8 mouse cellular contexts compared by ENCODE assay signal in genomic region chr7:122066102-122066944, GRCm38 (mm10). TPM values are rescaled to one million over a fixed set of nuclear protein-coding genes. Genes with fewer than 3 reads are reported as not detected.
DNase-seq lines count a peak whose midpoint lies in the region; ATAC-seq and TF ChIP-seq lines count a peak whose summit lies in the region.

No protein-coding gene starts in this region.

- WGBS in heart, embryonic 14.5 days: 14% methylated on average over 31 of the region's 31 CpGs
- WGBS in embryonic facial prominence, embryonic 15.5 days: 14% methylated on average over 31 of the region's 31 CpGs
- 18% methylated on average over 30 of the region's 31 CpGs for WGBS in limb, embryonic 14.5 days
- 13% methylated on average over 31 of the region's 31 CpGs for WGBS in stomach, embryonic 14.5 days

- peak overlapping the region; percentile 87 for H3K4me2 ChIP-seq in heart, embryonic 14.5 days (ENCODE audit: low read length)
- peak overlapping the region; percentile 79 for H3K4me2 ChIP-seq in embryonic facial prominence, embryonic 15.5 days (replicated peaks)
- peak overlapping the region; percentile 67 for H3K4me2 ChIP-seq in limb, embryonic 14.5 days (replicated peaks; ENCODE audit: low read depth, low read length, severe bottlenecking)
- peak overlapping the region; percentile 60 for H3K4me2 ChIP-seq in stomach, embryonic 14.5 days (replicated peaks; ENCODE audit: low read depth, low read length)

- H3K27ac ChIP-seq in heart, embryonic 14.5 days (replicated peaks in 1 of 2; ENCODE audit: control insufficient read depth in 1 of 2, insufficient read depth in 1 of 2, low read depth in 2 of 2, low read length in 2 of 2): peak overlapping the region; percentile 95 to 96
- peak overlapping the region; percentile 97 for H3K27ac ChIP-seq in embryonic facial prominence, embryonic 15.5 days (replicated peaks)
- peak overlapping the region; percentile 94 for H3K27ac ChIP-seq in limb, embryonic 14.5 days (replicated peaks; ENCODE audit: low read depth, low read length)
- H3K27ac ChIP-seq in stomach, embryonic 14.5 days (ENCODE audit: low read length): peak overlapping the region; percentile 94

- H3K9ac ChIP-seq in heart, embryonic 14.5 days (ENCODE audit: low read length): peak overlapping the region; percentile 98
- H3K9ac ChIP-seq in embryonic facial prominence, embryonic 15.5 days: peak overlapping the region; percentile 99
- peak overlapping the region; percentile 97 for H3K9ac ChIP-seq in limb, embryonic 14.5 days (ENCODE audit: low read depth, low read length, severe bottlenecking)
- peak overlapping the region; percentile 89 for H3K9ac ChIP-seq in stomach, embryonic 14.5 days (replicated peaks; ENCODE audit: low read depth, low read length)

- TF ChIP-seq POLR2A in limb, embryonic 14.5 days (IDR thresholded peaks at IDR 0.05; ENCODE audit: borderline replicate concordance, extremely low read depth, insufficient read depth, insufficient read length): no peak

- peak overlapping the region; percentile 81 to 99 for H3K4me3 ChIP-seq in heart, embryonic 14.5 days (ENCODE audit: control insufficient read depth in 1 of 2, insufficient read depth in 1 of 2, low read depth in 1 of 2, low read length in 2 of 2)
- peak overlapping the region; percentile 100 for H3K4me3 ChIP-seq in E14TG2a.4 (replicated peaks; ENCODE audit: low read length)
- peak overlapping the region; percentile 100 for H3K4me3 ChIP-seq in embryonic facial prominence, embryonic 15.5 days (replicated peaks)
- peak overlapping the region; percentile 99 for H3K4me3 ChIP-seq in limb, embryonic 14.5 days (replicated peaks; ENCODE audit: low read length)
- H3K4me3 ChIP-seq in stomach, embryonic 14.5 days (ENCODE audit: low read depth, low read length): peak overlapping the region; percentile 64

- peaks cover 0 to 32% of the 10 kb centered on the region in 2 experiments; a peak in 2 of 4 replicates for H3K4me1 ChIP-seq in heart, embryonic 14.5 days (ENCODE audit: control insufficient read depth in 2 of 2, insufficient read depth in 2 of 2, low read length in 2 of 2)
- peaks cover 50% of the 10 kb centered on the region for H3K4me1 ChIP-seq in E14TG2a.4 (replicated peaks; ENCODE audit: low read depth, low read length)
- peaks cover 29% of the 10 kb centered on the region for H3K4me1 ChIP-seq in embryonic facial prominence, embryonic 15.5 days
- peaks cover 19% of the 10 kb centered on the region for H3K4me1 ChIP-seq in limb, embryonic 14.5 days (ENCODE audit: control insufficient read depth, insufficient read depth, low read length)
- H3K4me1 ChIP-seq in stomach, embryonic 14.5 days (ENCODE audit: control insufficient read depth, insufficient read depth, low read length): peaks cover 15% of the 10 kb centered on the region; the same call in 1 of the 2 replicates

- DNase-seq in heart, postnatal 14 days: no peak
- no peak for DNase-seq in limb, embryonic 14.5 days (ENCODE audit: low spot score)
- DNase-seq in spleen, postnatal 14 days (ENCODE audit: low spot score in 2 of 2): no peak
- DNase-seq in embryo, embryonic 9.5 days (ENCODE audit: extremely low spot score): no peak

- intact Hi-C loops in heart, postnatal 14 days (cut with DNase I): loop anchor here (5.0 kb wide), 1 partner anchor 34 kb away; no protein-coding TSS in a partner anchor

- peaks cover 46% of the 10 kb centered on the region for H3K36me3 ChIP-seq in heart, embryonic 14.5 days (ENCODE audit: control insufficient read depth, insufficient read depth, low read length)
- H3K36me3 ChIP-seq in E14TG2a.4 (ENCODE audit: insufficient read depth, low read length): peaks cover 54% of the 10 kb centered on the region
- peaks cover 34% of the 10 kb centered on the region for H3K36me3 ChIP-seq in embryonic facial prominence, embryonic 15.5 days
- peaks cover 20% of the 10 kb centered on the region for H3K36me3 ChIP-seq in limb, embryonic 14.5 days (ENCODE audit: control insufficient read depth, insufficient read depth, low read length)
- H3K36me3 ChIP-seq in stomach, embryonic 14.5 days (ENCODE audit: control insufficient read depth, insufficient read depth, low read length): peaks cover 19% of the 10 kb centered on the region

- H3K9me3 ChIP-seq in heart, embryonic 14.5 days (ENCODE audit: control insufficient read depth, low read length): no peaks in the 10 kb centered on the region
- no peaks in the 10 kb centered on the region for H3K9me3 ChIP-seq in E14TG2a.4 (ENCODE audit: low read length)
- no peaks in the 10 kb centered on the region for H3K9me3 ChIP-seq in embryonic facial prominence, embryonic 15.5 days (replicated peaks)
- H3K9me3 ChIP-seq in limb, embryonic 14.5 days (ENCODE audit: control insufficient read depth, low read length): no peaks in the 10 kb centered on the region
- H3K9me3 ChIP-seq in stomach, embryonic 14.5 days (ENCODE audit: control insufficient read depth, low read depth, low read length): no peaks in the 10 kb centered on the region

- no peak; the same call in 1 of the 2 replicates for ATAC-seq in heart, embryonic 14.5 days (ENCODE audit: insufficient number of reproducible peaks, insufficient read depth, low FRiP score, low read depth)
- ATAC-seq in embryonic facial prominence, embryonic 15.5 days (ENCODE audit: insufficient number of reproducible peaks, low FRiP score, low TSS enrichment, low read depth): peak; percentile 65
- ATAC-seq in limb, embryonic 14.5 days (ENCODE audit: low FRiP score, low read depth): peak; percentile 64
- ATAC-seq in stomach, embryonic 14.5 days (ENCODE audit: insufficient number of reproducible peaks, insufficient read depth, low FRiP score, low read depth): no peak; the same call in 1 of the 2 replicates

- no peak for TF ChIP-seq CTCF in E14TG2a.4 (conservative IDR thresholded peaks at IDR 0.05; ENCODE audit: low read length)

- H3K27me3 ChIP-seq in heart, embryonic 14.5 days (ENCODE audit: control insufficient read depth, insufficient read depth, low read length): no peaks in the 10 kb centered on the region
- H3K27me3 ChIP-seq in E14TG2a.4 (ENCODE audit: insufficient read depth, low read length): no peaks in the 10 kb centered on the region
- H3K27me3 ChIP-seq in embryonic facial prominence, embryonic 15.5 days: no peaks in the 10 kb centered on the region
- H3K27me3 ChIP-seq in limb, embryonic 14.5 days (ENCODE audit: control insufficient read depth, insufficient read depth, low read length): no peaks in the 10 kb centered on the region
- H3K27me3 ChIP-seq in stomach, embryonic 14.5 days (ENCODE audit: control insufficient read depth, insufficient read depth, low read length): no peaks in the 10 kb centered on the region

RNA-seq across cellular contexts. Expression of gene Ubfd1, which starts 0.7 kb away (rescaled TPM):
- 66.4 TPM in 2 replicates for polyA plus RNA-seq in heart, embryonic 14.5 days (2014; fragmentation: Nextera tagmentation; extraction: Ambion mirVana)
- total RNA-seq in heart, postnatal 14 days (2021): 10 to 100 TPM; 33.0 to 39.6 TPM
- polyA plus RNA-seq in embryonic facial prominence, embryonic 15.5 days (2015; fragmentation: Nextera tagmentation; extraction: Ambion mirVana): 61.6 and 63.0 TPM in 2 replicates
- polyA plus RNA-seq in limb, embryonic 14.5 days (2012; rRNA removed): 75.7 and 86.8 TPM in 2 replicates
- 96.4 TPM in 2 replicates for polyA plus RNA-seq in limb, embryonic 14.5 days (2014; fragmentation: Nextera tagmentation; extraction: Ambion mirVana)
- polyA plus RNA-seq in stomach, embryonic 14.5 days (2014; fragmentation: Nextera tagmentation; extraction: Ambion mirVana): 77.5 and 86.2 TPM in 2 replicates

RNA-seq across cellular contexts. Expression of gene Ears2, which starts 0.7 kb away (rescaled TPM):
- 39.3 and 41.9 TPM in 2 replicates for polyA plus RNA-seq in heart, embryonic 14.5 days (2014; fragmentation: Nextera tagmentation; extraction: Ambion mirVana)
- 10 to 100 TPM; 10.0 to 12.6 TPM for total RNA-seq in heart, postnatal 14 days (2021)
- 15.2 and 16.1 TPM in 2 replicates for polyA plus RNA-seq in embryonic facial prominence, embryonic 15.5 days (2015; fragmentation: Nextera tagmentation; extraction: Ambion mirVana)
- polyA plus RNA-seq in limb, embryonic 14.5 days (2012; rRNA removed): 12.7 and 14.6 TPM in 2 replicates
- 16.4 and 16.8 TPM in 2 replicates for polyA plus RNA-seq in limb, embryonic 14.5 days (2014; fragmentation: Nextera tagmentation; extraction: Ambion mirVana)
- polyA plus RNA-seq in stomach, embryonic 14.5 days (2014; fragmentation: Nextera tagmentation; extraction: Ambion mirVana): 17.9 and 18.7 TPM in 2 replicates

RNA-seq across cellular contexts. Expression of gene Ndufab1, which starts 35.4 kb away (rescaled TPM):
- 1,545 and 1,597 TPM in 2 replicates for polyA plus RNA-seq in heart, embryonic 14.5 days (2014; fragmentation: Nextera tagmentation; extraction: Ambion mirVana)
- total RNA-seq in heart, postnatal 14 days (2021): 1,000 to 10,000 TPM; 1,455 to 1,530 TPM
- 559 TPM in 2 replicates for polyA plus RNA-seq in embryonic facial prominence, embryonic 15.5 days (2015; fragmentation: Nextera tagmentation; extraction: Ambion mirVana)
- polyA plus RNA-seq in limb, embryonic 14.5 days (2012; rRNA removed): 127 and 148 TPM in 2 replicates
- polyA plus RNA-seq in limb, embryonic 14.5 days (2014; fragmentation: Nextera tagmentation; extraction: Ambion mirVana): 554 and 558 TPM in 2 replicates
- polyA plus RNA-seq in stomach, embryonic 14.5 days (2014; fragmentation: Nextera tagmentation; extraction: Ambion mirVana): 623 and 627 TPM in 2 replicates

RNA-seq across cellular contexts. Expression of gene Gga2, which starts 45.3 kb away (rescaled TPM):
- 66.3 and 77.8 TPM in 2 replicates for polyA plus RNA-seq in heart, embryonic 14.5 days (2014; fragmentation: Nextera tagmentation; extraction: Ambion mirVana)
- 10 to 100 TPM; 28.7 to 29.6 TPM for total RNA-seq in heart, postnatal 14 days (2021)
- 87.9 and 95.4 TPM in 2 replicates for polyA plus RNA-seq in embryonic facial prominence, embryonic 15.5 days (2015; fragmentation: Nextera tagmentation; extraction: Ambion mirVana)
- polyA plus RNA-seq in limb, embryonic 14.5 days (2012; rRNA removed): 122 and 184 TPM in 2 replicates
- polyA plus RNA-seq in limb, embryonic 14.5 days (2014; fragmentation: Nextera tagmentation; extraction: Ambion mirVana): 85.2 and 88.8 TPM in 2 replicates
- 48.2 and 57.7 TPM in 2 replicates for polyA plus RNA-seq in stomach, embryonic 14.5 days (2014; fragmentation: Nextera tagmentation; extraction: Ambion mirVana)

Comparison
In these comparisons a context has a peak if more than half of its experiments do, and no peak if none do; other contexts are left out.
1. ATAC-seq: peak in embryonic facial prominence, embryonic 15.5 days (single experiment) and limb, embryonic 14.5 days (single experiment); none in heart, embryonic 14.5 days (single experiment) and stomach, embryonic 14.5 days (single experiment).
2. Peak in every context shown above with its lines, with median percentiles within 50 percentile points of each other: H3K27ac ChIP-seq, H3K4me2 ChIP-seq, H3K4me3 ChIP-seq and H3K9ac ChIP-seq.